Mouse (Mus musculus) MEL (cell line): Measurements from ENCODE around the gene Il6st. TPM values are rescaled to one million over a fixed set of nuclear protein-coding genes. Genes with fewer than 3 reads are reported as not detected.
A peak's percentile ranks its signal among the peaks of the same experiment; 100 is the strongest.

ENCODE experiments used
- DNase-seq: peaks from one replicate; pipeline ENCODE4 v3.0.0; 2011; ENCODE audit warnings: low read depth, low spot score
- H3K27ac ChIP-seq: 2 replicates; pipeline ENCODE4 v1.5.1; 2012; ENCODE audit warnings: low read depth, mild to moderate bottlenecking, control low read depth, low read length, moderate library complexity; ENCODE audit not compliant: control insufficient read depth
- H3K27me3 ChIP-seq, 2 experiments: fragments of 150-350 bp in 1 of 2; sonication (generic) in 1 of 2; 2 replicates each; pipeline ENCODE4 v1.6.1; 2012; ENCODE audit warnings: low read length in 2 of 2, mild to moderate bottlenecking in 2 of 2, improper control_type of control experiment in 1 of 2, moderate library complexity in 1 of 2; ENCODE audit not compliant: insufficient read depth in 2 of 2, control insufficient read depth in 1 of 2
- H3K36me3 ChIP-seq, 2 experiments: 2 replicates each; pipeline ENCODE4 v1.6.1; 2012 to 2014; ENCODE audit warnings: low read length in 2 of 2, improper control_type of control experiment in 1 of 2, inconsistent platforms in 1 of 2, mild to moderate bottlenecking in 1 of 2; ENCODE audit not compliant: insufficient read depth in 2 of 2, control insufficient read depth in 1 of 2
- H3K4me1 ChIP-seq, 2 experiments: fragments of 150-350 bp in 1 of 2; sonication (generic) in 1 of 2; 2 replicates each; pipeline ENCODE4 v1.6.1; 2012; ENCODE audit warnings: low read length in 2 of 2, improper control_type of control experiment in 1 of 2, mild to moderate bottlenecking in 1 of 2; ENCODE audit not compliant: insufficient read depth in 2 of 2, control insufficient read depth in 1 of 2
- H3K4me3 ChIP-seq, 2 experiments: fragments of 150-350 bp in 1 of 2; sonication (generic) in 1 of 2; 2 replicates each; pipeline ENCODE4 v1.5.1; 2012; ENCODE audit warnings: low read depth in 2 of 2, low read length in 2 of 2, mild to moderate bottlenecking in 2 of 2, moderate library complexity in 2 of 2, control low read depth in 1 of 2, improper control_type of control experiment in 1 of 2; ENCODE audit not compliant: control insufficient read depth in 1 of 2, insufficient read depth in 1 of 2
- H3K79me2 ChIP-seq: 2 replicates; pipeline ENCODE4 v1.6.1; 2012; ENCODE audit warnings: mild to moderate bottlenecking, low read length, moderate library complexity; ENCODE audit not compliant: control insufficient read depth, poor library complexity, insufficient read depth
- H3K9ac ChIP-seq: 2 replicates; pipeline ENCODE4 v1.6.1; 2012; ENCODE audit warnings: low read depth, mild to moderate bottlenecking, control low read depth, low read length, moderate library complexity; ENCODE audit not compliant: control insufficient read depth, poor library complexity, severe bottlenecking
- H3K9me3 ChIP-seq: fragments of 150-350 bp; sonication (generic); replicated peaks from 2 replicates; pipeline ENCODE4 v1.6.1; 2012; ENCODE audit warnings: mild to moderate bottlenecking, low read length, improper control_type of control experiment, moderate library complexity; ENCODE audit not compliant: insufficient read depth
- ELF1 ChIP-seq: IDR thresholded peaks from 2 replicates; pipeline ENCODE4 v1.6.1; 2014; ENCODE audit warnings: low read depth, mild to moderate bottlenecking, inconsistent platforms, low read length, improper control_type of control experiment, moderate library complexity
- EP300 ChIP-seq, 2 experiments: IDR thresholded peaks; 2 replicates each; pipeline ENCODE4 v1.6.1; 2011; ENCODE audit warnings: improper control_type of control experiment in 2 of 2, low read length in 2 of 2, low read depth in 1 of 2, mild to moderate bottlenecking in 1 of 2
- GATA1 ChIP-seq: IDR thresholded peaks from 2 replicates; pipeline ENCODE4 v1.6.1; 2011; ENCODE audit warnings: low read depth, low read length, improper control_type of control experiment
- MEF2A ChIP-seq: IDR thresholded peaks from 2 replicates; pipeline ENCODE4 v1.6.1; 2014; ENCODE audit warnings: low read depth, mild to moderate bottlenecking, inconsistent platforms, low read length, improper control_type of control experiment; ENCODE audit not compliant: poor library complexity, insufficient replicate concordance, severe bottlenecking; ENCODE audit errors: extremely low read depth
- MXI1 ChIP-seq: IDR thresholded peaks from 2 replicates; pipeline ENCODE4 v1.6.1; 2011; ENCODE audit warnings: mild to moderate bottlenecking, low read depth, low read length, improper control_type of control experiment
- MYB ChIP-seq: IDR thresholded peaks from 2 replicates; pipeline ENCODE4 v1.6.1; 2011; ENCODE audit warnings: mild to moderate bottlenecking, low read depth, low read length, improper control_type of control experiment
- MYC ChIP-seq: IDR thresholded peaks from 2 replicates; pipeline ENCODE4 v1.6.1; 2011; ENCODE audit warnings: low read depth, mild to moderate bottlenecking, low read length, improper control_type of control experiment, moderate library complexity
- NELFE ChIP-seq: IDR thresholded peaks from 2 replicates; pipeline ENCODE4 v1.6.1; 2011; ENCODE audit warnings: low read depth, low read length, improper control_type of control experiment
- RAD21 ChIP-seq: IDR thresholded peaks from 2 replicates; pipeline ENCODE4 v1.6.1; 2011; ENCODE audit warnings: mild to moderate bottlenecking, low read depth, low read length, improper control_type of control experiment
- USF2 ChIP-seq, 2 experiments: IDR thresholded peaks; 2 replicates each; pipeline ENCODE4 v1.6.1; 2011 to 2012; ENCODE audit warnings: improper control_type of control experiment in 2 of 2, low read length in 2 of 2, borderline replicate concordance in 1 of 2, inconsistent platforms in 1 of 2, low read depth in 1 of 2, mild to moderate bottlenecking in 1 of 2; ENCODE audit not compliant: insufficient read depth in 1 of 2
- ZNF384 ChIP-seq: IDR thresholded peaks from 2 replicates; pipeline ENCODE4 v1.6.1; 2012; ENCODE audit warnings: low read depth, mild to moderate bottlenecking, inconsistent platforms, low read length, improper control_type of control experiment
- polyA plus RNA-seq, 2 experiments: library from polyadenylated mRNA; stranded (reverse) in 1 of 2; unstranded in 1 of 2; fragments of >175 nt in 1 of 2; fragments of >200 nt in 1 of 2; gene quantifications; 2 replicates each; pipeline versions ENCODE4 v1.2.1 to v1.2.4; 2012; ENCODE audit warnings: low replicate concordance in 2 of 2, low read depth in 1 of 2; ENCODE audit not compliant: insufficient read length in 2 of 2, insufficient read depth in 1 of 2, missing spikeins in 1 of 2
- total RNA-seq: library from RNA; depleted of rRNA; stranded (reverse); fragments of 300-350 nt; gene quantifications from 2 replicates; pipeline ENCODE4 v1.2.3, GENCODE M21; 2012

Il6st gene
- total and polyA plus RNA-seq, 3 experiments, result 1.7 to 3.7 TPM; not detected in 1

DNA sequence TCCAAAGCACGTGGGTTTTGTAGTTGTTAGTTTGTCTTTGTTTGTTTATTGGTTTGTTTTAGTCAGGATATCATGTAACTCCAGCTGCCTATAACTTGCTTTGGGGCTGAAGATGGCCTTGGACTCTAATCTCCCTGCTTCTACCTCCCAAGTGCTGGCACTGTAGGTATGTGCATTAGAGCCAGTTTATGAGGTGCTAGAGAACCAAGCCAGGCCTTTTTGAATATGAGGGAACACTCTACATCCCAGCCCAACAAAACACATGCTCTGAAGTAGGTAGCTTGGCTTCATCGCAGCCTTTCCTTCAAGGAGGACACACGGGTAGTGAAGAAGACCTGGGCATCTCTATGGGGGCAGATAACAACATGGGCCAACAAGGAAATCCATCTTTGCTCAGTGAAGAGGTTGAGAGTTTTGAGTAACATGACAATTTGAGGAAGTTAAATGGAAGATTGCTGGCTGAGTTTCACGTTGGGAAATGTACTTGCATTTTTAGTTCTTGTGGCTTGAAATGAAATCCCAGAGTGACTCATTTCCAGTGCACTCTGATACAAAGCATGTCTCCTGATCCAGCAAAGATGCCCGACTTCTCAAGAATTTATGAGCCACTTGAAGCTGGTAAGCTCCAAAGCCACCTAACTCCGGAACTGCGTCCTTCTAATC is 20.9 kb upstream of the Il6st start:
- H3K79me2 ChIP-seq, result no peaks in the 10 kb centered on the region
- no peak overlapping the region for H3K4me3 ChIP-seq
- H3K9ac ChIP-seq, result no peak overlapping the region
- peaks cover 0 to 16% of the 10 kb centered on the region in 2 experiments; a peak in 2 of 4 replicates for H3K4me1 ChIP-seq
- DNase-seq, result no peak
- peaks cover 0 to 12% of the 10 kb centered on the region in 2 experiments; a peak in 2 of 4 replicates for H3K36me3 ChIP-seq
- peaks cover 6 to 7% of the 10 kb centered on the region in 2 experiments; a peak in 3 of 4 replicates for H3K27me3 ChIP-seq
- H3K27ac ChIP-seq, result no peak overlapping the region
- TF ChIP-seq ELF1, result no peak
- no peak for TF ChIP-seq MYB
- TF ChIP-seq RAD21, result no peak
- TF ChIP-seq MXI1, result no peak
- TF ChIP-seq MEF2A, result no peak
- TF ChIP-seq NELFE, result no peak
- TF ChIP-seq EP300 (IDR thresholded peaks at IDR 0.05; ENCODE audit: low read depth in 1 of 2, low read length in 2 of 2), result no peak
- TF ChIP-seq USF2 (IDR thresholded peaks at IDR 0.05; ENCODE audit: borderline replicate concordance in 1 of 2, insufficient read depth in 1 of 2, low read depth in 1 of 2, low read length in 2 of 2), result no peak
- no peaks in the 10 kb centered on the region for H3K9me3 ChIP-seq

DNA sequence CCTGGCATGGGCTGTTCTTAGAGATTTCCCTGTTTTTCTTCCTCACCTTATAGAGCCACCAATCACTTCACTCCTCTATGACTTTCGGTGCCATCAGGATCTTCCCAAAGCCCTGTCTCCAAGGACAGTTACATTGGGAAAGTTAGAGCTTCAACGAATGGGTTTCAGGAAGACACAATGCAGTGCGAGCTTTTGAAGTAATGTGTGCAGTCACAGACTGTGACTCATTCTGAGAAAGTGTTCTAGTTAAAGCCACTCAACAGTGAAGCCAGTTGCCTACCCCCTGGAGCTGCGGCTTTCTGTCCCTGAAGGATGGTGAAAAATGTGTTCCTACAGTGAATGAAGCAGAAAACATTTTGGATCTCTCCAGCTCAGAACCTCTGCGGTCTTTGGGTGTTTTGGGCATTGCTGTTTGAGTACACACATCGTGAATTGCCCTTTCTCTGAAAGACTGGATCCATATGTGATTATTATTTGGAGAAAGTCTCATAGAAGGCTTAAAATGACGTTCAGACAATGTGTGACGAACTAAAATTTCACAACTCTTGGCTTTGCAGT is 16.7 kb upstream of the Il6st start:
- DNase-seq, result no peak
- H3K27me3 ChIP-seq, result peaks cover 4 to 6% of the 10 kb centered on the region in 2 experiments; a peak in 3 of 4 replicates

DNA sequence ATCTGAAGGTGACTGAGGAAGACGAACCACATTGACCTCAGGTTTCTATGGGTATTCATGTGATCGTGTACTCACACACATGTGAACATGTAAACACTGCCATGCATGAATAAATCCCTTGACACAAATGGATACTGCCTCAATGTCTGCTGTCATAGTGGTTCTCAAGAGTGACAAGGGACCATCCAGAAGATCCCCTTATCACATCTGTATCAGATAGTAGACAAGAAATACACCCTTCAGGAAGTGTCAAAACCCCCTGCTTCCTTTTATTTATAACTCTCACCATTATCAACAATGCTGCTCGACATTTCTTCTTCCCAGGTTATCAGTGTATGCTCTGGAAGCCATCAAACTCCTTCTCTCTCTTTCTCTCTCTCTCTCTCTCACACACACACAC is 13.7 kb upstream of the Il6st start:
- H3K9me3 ChIP-seq, result no peaks in the 10 kb centered on the region
- DNase-seq, result no peak
- no peak overlapping the region for H3K4me3 ChIP-seq
- TF ChIP-seq GATA1 (0 out of 2 replicates have a peak, but pooled peaks have one; percentile 10), ZNF384 (no peak)
- no peaks in the 10 kb centered on the region for H3K4me1 ChIP-seq
- no peak overlapping the region for H3K9ac ChIP-seq
- H3K27me3 ChIP-seq, result peaks cover 0 to 3% of the 10 kb centered on the region in 2 experiments; a peak in 2 of 4 replicates
- no peaks in the 10 kb centered on the region for H3K79me2 ChIP-seq
- no peaks in the 10 kb centered on the region for H3K36me3 ChIP-seq
- no peak overlapping the region for H3K27ac ChIP-seq

More for the DNA sequence above, 16.7 kb upstream of the Il6st start:
- no peak for TF ChIP-seq MYC
- Histone ChIP-seq H3K27ac (no peak overlapping the region), H3K4me3 (no peak overlapping the region), H3K79me2 (no peaks in the 10 kb centered on the region), H3K4me1 (no peaks in the 10 kb centered on the region), H3K36me3 (no peaks in the 10 kb centered on the region), H3K9me3 (no peaks in the 10 kb centered on the region), H3K9ac (no peak overlapping the region)
